ENCODE assay signal across 13 mouse cellular contexts in the genomic region with DNA sequence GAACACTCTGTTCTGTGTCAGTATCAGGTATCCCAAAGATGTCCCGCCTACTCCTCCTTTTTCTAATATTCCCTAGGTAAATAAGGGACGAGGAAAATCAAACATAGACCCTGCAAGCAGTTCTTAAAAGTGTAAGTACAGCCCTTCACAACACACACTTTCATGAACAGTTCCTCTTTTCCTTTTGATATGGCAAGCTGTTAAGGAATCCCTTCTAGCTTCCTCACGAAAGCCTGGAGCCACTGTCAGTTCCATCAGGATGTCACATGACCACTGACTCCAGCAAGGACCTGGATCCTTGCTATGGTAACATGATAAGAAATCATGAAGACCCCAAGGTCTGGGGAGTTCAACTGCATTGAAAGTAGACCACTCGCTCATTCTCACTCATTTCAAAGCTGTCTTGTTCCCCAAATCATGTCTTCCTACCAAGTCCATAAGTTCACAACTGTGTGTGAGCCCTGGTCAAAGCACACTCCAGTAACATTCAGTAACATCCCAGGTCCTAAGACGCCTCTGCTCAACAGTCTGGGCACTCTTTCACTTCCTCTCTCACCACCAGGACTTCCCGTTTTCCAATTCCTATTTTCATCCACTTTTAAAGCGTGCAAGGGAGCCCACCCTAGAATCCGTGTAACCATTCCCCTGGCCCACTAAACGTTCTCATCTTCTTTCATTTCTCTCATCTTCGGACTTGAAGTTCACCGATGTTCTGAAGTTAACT.
"Had no signal": no experiment of that assay in that cellular context is flagged by ENCODE, and none has a peak within 500 bp of the region (broad histone marks: within the 10 kb centered on the region; RNA-seq: fewer than 3 reads in every experiment).

No protein-coding gene starts in this region.

- H3K27me3 ChIP-seq: limb, embryonic 12.5 days; lung, embryonic 15.5 days; neural tube, embryonic 13.5 days had no signal

- H3K9ac ChIP-seq: limb, embryonic 12.5 days; lung, embryonic 15.5 days; neural tube, embryonic 13.5 days had no signal

- H3K27ac ChIP-seq: kidney, postnatal 0 days; layer of hippocampus, adult 2 months; limb, embryonic 12.5 days; lung, embryonic 15.5 days; neural tube, embryonic 13.5 days had no signal

- H3K9me3 ChIP-seq: limb, embryonic 12.5 days; lung, embryonic 15.5 days; neural tube, embryonic 13.5 days had no signal

- DNase-seq: kidney, adult 11 months; kidney, adult 9 months; kidney, postnatal 4 days; midbrain, embryonic 14.5 days; right cerebral cortex, adult 18-20 months; right cerebral cortex, postnatal 25 days; thymus, postnatal 36 days had no signal

- H3K4me3 ChIP-seq: layer of hippocampus, adult 2 months; limb, embryonic 12.5 days; lung, embryonic 15.5 days; neural tube, embryonic 13.5 days had no signal

- H3K4me2 ChIP-seq: limb, embryonic 12.5 days; liver, embryonic 11.5 days; lung, embryonic 15.5 days; neural tube, embryonic 13.5 days had no signal

- H3K4me1 ChIP-seq: limb, embryonic 12.5 days; lung, embryonic 15.5 days; neural tube, embryonic 13.5 days had no signal
